Mouse (Mus musculus): ENCODE measurements around the gene Mfsd13b.

Mfsd13b gene

GRCm38 (mm10) chr7:121043004-121043403, 60.7 kb downstream of the Mfsd13b start:
- DNase-seq (ENCODE audit: low read depth in 1 of 2, low spot score in 2 of 2) = no peak

GRCm38 (mm10) chr7:121043510-121043909, 61.2 kb downstream of the Mfsd13b start:
- DNase-seq (ENCODE audit: low read depth in 1 of 2, low spot score in 2 of 2) = no peak

- no peak for DNase-seq (ENCODE audit: low read depth in 1 of 2, low spot score in 2 of 2)
These were observed 61.9 kb downstream of the Mfsd13b start for GRCm38 (mm10) chr7:121044251-121044650.

GRCm38 (mm10) chr7:121045671-121046453, 63.6 kb downstream of the Mfsd13b start:
- no peak for DNase-seq (ENCODE audit: low read depth in 1 of 2, low spot score in 2 of 2)

DNA sequence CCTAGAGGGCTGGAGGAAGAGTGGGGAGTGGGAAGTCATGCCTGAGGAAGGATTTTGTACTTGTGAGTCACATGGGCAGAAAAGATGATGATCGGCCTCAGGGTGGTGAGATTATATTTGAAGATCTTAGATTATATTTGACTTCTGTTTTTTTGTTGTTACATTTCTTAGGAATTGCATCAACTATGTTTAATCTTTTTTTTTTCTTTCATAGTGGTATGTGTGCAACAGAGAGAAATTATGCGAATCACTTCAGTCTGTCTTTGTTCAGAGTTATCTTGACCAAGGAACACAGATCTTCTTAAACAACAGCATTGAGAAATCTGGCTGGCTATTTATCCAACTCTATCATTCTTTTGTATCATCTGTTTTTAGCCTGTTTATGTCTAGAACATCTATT, 65.3 kb downstream of the Mfsd13b start:
- DNase-seq (ENCODE audit: low read depth in 1 of 2, low spot score in 2 of 2) = no peak

- no peak for DNase-seq (ENCODE audit: low read depth in 1 of 2, low spot score in 2 of 2)
These were observed 70.8 kb downstream of the Mfsd13b start for GRCm38 (mm10) chr7:121053071-121053470.

DNA sequence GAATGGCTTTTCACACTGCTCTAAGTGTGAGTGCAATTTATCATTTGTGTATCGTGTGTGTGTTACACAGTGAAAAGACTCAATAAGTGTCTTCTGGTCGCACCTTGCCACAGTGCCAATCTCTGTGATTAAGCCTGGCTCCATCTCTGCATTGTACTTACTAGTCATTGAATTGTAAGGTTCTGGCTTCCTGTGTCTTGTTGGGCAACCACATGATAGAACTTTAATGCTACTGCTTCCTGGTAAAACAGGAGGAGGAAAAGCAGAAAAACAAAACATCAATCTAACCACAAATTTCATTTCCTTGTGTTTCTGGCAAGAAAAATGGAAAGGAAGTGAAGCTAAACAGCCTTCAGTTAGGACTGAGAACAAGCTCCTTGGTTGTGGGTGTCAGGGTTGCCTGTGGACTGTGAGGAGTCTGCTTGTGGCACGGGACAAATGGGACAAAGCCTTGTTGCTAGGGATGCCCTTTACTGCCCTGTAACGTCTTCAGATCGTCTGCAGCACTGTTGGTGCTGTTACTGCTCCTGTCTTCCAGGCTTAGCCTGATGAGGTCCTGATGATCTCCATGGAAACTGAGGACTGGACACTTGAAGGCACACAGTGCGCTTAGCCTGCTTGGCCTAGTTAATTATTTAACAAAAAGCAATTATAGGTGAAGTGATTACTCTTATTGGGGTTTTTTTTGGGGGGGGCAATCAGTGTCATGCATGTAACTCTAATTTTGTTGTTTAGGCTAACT, 77.3 kb downstream of the Mfsd13b start:
- DNase-seq (ENCODE audit: low read depth in 1 of 2, low spot score in 2 of 2) = no peak

- no peak for DNase-seq (ENCODE audit: low read depth in 1 of 2, low spot score in 2 of 2)
These were observed 82.0 kb downstream of the Mfsd13b start for GRCm38 (mm10) chr7:121064309-121064708.
